Mouse (Mus musculus) left cerebral cortex, postnatal 10 days (tissue): ENCODE results near the gene Rbm18. TPM values are rescaled to one million over a fixed set of nuclear protein-coding genes. Genes with fewer than 3 reads are reported as not detected.

ENCODE experiments used
- DNase-seq, 2 experiments: peaks; one replicate each; pipeline ENCODE4 v3.0.0; 2021 to 2022; ENCODE audit warnings: low spot score in 2 of 2, mixed read lengths in 1 of 2; ENCODE audit errors: extremely low spot score in 1 of 2
- intact Hi-C: fragments of 180-260 bp; cut with DNase I; formaldehyde crosslinking; loops from one replicate; pipeline ENCODE4 v1.15.1; 2025
- total RNA-seq, 2 experiments: library from RNA; stranded (reverse); gene quantifications; 2 replicates each; pipeline ENCODE4 v1.2.3; 2021

Rbm18 gene
- total RNA-seq, 2 experiments from 2014 or later: 53.4 to 54.7 TPM

- intact Hi-C loops: no loop called here
- DNase-seq: no peak
These were observed 23.9 kb downstream of the Rbm18 start for GRCm38 (mm10) chr2:36112632-36113031.

DNA sequence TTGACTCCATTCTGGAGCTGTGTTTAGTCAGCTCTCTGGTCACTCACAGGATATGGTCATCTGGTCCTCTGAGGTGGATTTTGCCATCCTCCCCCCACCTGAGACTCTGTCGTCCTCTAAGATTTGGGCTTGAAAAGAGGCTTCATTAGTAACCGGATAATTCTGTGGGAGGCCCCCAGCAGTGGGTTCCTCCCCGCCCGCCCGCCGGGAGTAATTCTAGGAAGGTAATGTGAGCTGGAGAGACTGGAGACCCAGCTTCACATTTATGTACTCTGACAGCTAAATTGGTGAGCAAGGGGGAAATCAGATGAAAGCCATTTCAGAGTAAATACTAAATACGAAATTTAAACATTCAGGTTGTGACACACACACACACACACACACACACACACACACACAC lies 28.0 kb downstream of the Rbm18 start:
- intact Hi-C loops: no loop called here

GRCm38 (mm10) chr2:36104956-36105741 lies 31.4 kb downstream of the Rbm18 start, which contains the start of gene Lhx6:
Gene Lhx6, minus strand, starts transcription at chr2:36105408.
- intact Hi-C loops: no loop called here
- no peak for DNase-seq

More for the DNA sequence above, 28.0 kb downstream of the Rbm18 start:
- DNase-seq: no peak

GRCm38 (mm10) chr2:36104436-36104955 lies 32.1 kb downstream of the Rbm18 start:
- no peak for DNase-seq
- intact Hi-C loops: no loop called here

GRCm38 (mm10) chr2:36103555-36104367 lies 32.8 kb downstream of the Rbm18 start:
- no peak for DNase-seq
- intact Hi-C loops: no loop called here

DNA sequence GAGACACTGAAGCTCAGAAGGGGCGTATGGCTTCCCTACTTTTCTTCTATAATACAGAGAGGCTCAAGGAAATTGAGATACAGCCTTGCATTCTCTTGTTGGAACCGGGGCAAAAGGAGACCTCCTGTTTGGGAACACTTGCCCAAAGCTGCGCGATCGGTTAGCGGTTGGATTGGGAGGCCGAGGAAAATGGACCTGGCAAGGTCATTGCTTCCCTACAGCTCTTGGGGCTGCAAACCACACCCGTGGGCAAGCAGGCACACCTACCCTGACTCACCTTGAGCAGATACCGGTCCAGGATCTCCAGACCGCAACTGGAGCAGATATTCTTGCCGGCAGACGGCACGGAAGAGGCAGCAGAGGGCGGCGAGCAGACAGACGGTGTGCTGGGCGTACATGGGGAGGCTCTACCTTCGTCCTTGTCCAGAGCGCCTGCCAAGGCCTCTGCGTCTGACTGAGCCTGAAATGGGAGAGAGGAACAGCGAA lies 33.5 kb downstream of the Rbm18 start:
- intact Hi-C loops: no loop called here
- peak in 1 of 2 experiments; percentile 10 for DNase-seq

DNA sequence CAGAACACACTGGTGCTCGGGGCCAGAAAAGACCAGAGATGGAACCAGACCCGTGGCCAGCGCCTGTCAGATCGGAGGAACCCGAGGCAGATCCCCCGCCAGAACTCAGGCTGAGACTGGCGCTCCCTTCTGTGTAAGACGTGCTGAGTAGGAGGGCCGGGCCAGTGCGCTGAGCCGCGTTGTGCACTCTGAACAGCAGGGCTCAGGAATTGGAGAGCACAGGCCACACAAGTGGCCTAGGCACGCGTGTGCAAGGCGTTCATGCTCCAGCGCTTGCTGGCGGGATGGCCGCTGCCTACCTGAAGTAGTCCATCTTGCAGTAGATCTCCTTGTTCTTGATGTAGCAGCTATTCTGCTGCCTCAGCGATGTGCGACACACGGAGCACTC lies 34.0 kb downstream of the Rbm18 start:
- intact Hi-C loops: no loop called here
- peak in 1 of 2 experiments; percentile 31 for DNase-seq

- intact Hi-C loops: no loop called here
These were observed 34.6 kb downstream of the Rbm18 start for GRCm38 (mm10) chr2:36101866-36102558.

DNA sequence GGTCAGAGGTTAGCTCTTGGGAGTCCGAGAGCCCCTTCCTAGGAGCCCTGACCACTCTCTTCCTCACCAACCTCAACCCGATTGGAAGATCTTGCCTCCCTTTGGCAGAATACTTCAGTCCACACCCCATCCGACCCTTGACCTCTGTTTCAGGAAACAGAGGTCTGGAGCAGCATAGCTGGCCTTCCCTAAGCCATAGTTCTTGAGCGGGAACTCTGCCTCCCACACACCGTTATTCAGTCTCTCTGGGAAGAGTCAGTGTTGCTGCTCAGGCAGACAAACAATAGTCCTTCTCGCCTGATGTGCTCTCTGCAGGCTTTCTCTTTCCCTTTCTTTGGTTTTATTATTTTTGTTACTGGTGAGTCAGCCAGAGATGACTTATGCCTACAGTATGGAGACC lies 36.8 kb downstream of the Rbm18 start:
- intact Hi-C loops: no loop called here
- no peak for DNase-seq

More at GRCm38 (mm10) chr2:36101866-36102558, 34.6 kb downstream of the Rbm18 start:
- DNase-seq: peak in 1 of 2 experiments; percentile 12

GRCm38 (mm10) chr2:36098021-36098420 lies 38.6 kb downstream of the Rbm18 start:
- no peak for DNase-seq
- intact Hi-C loops: no loop called here

GRCm38 (mm10) chr2:36097129-36097815 lies 39.3 kb downstream of the Rbm18 start:
- no peak for DNase-seq
- intact Hi-C loops: no loop called here

- intact Hi-C loops: no loop called here
- DNase-seq: no peak
These were observed 42.6 kb downstream of the Rbm18 start for GRCm38 (mm10) chr2:36093914-36094475.

- DNase-seq: no peak
- intact Hi-C loops: no loop called here
These were observed 43.3 kb downstream of the Rbm18 start for GRCm38 (mm10) chr2:36093301-36093700.

GRCm38 (mm10) chr2:36092748-36093147 lies 43.8 kb downstream of the Rbm18 start:
- intact Hi-C loops: no loop called here
- no peak for DNase-seq

DNA sequence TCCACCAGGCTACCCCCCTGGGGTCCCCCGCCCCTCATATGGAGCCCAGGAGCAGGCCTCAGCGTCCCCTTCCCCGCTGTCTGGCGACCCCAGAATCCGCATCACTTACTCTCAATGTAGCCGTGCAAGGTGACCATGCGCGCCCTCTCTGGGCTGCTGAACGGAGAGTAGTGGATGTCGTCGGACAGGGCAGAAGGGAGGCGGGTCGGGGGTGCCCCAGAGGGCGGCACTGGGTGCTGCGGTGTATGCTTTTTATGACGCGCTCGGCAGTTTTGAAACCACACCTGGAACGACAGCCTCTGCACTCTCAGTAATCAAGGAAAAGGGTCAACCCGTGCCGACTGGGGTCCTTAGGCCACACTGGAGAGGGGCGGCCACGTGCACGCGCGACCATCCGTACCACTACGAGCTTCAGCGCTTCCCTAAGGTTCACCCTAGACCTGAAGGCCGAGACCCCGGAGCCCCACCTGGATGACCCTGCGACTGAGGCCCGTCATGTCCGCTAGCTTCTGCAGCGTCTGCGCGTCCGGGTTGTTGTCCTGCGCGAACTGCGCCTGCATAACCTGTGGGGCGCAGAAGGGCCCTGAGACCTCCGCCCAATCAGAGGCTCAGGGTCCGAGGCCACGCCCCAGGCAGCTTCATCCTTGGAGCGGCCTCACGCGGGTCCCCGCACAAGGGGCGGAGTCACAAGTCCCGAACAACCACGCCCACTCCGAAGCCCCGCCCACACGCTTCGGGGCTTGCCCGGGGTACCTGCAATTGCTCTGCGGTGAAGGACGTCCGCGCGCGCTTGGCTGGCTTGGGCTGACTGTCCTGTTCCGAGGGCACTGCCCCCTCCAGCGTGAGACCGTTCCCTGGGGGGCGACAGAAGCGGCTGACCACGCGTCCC lies 45.5 kb downstream of the Rbm18 start:
- peak in 1 of 2 experiments; percentile 61 for DNase-seq
- intact Hi-C loops: no loop called here

GRCm38 (mm10) chr2:36089190-36089589 lies 47.4 kb downstream of the Rbm18 start:
- intact Hi-C loops: no loop called here
- DNase-seq: no peak

DNA sequence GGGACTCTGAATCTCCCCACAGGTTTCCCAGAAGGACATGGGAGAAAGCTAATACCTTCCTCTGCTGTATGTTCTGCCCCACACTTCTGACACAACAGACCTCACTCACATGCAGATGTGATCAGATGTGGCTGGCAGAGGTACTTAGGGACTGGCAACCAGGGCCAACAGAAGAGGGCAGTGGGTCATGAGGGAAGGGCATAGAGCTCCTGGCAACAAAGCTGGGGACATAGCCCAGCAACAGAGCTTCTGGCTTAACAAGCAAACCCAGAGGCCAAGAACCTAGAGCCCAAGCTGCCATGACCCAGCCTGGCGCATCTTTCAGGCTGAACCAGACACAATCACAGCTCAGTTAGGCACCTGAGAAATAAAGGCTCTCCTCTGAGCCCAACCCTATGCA lies 51.5 kb downstream of the Rbm18 start:
- DNase-seq: no peak
- intact Hi-C loops: no loop called here
